Mouse (Mus musculus): ENCODE results near the gene Uaca. TPM values are rescaled to one million over a fixed set of nuclear protein-coding genes. Genes with fewer than 3 reads are reported as not detected.

Uaca gene
- polyA plus RNA-seq (2015; fragmentation: Nextera tagmentation; extraction: Ambion mirVana) = 13.6 and 17.3 TPM in 2 replicates

DNA sequence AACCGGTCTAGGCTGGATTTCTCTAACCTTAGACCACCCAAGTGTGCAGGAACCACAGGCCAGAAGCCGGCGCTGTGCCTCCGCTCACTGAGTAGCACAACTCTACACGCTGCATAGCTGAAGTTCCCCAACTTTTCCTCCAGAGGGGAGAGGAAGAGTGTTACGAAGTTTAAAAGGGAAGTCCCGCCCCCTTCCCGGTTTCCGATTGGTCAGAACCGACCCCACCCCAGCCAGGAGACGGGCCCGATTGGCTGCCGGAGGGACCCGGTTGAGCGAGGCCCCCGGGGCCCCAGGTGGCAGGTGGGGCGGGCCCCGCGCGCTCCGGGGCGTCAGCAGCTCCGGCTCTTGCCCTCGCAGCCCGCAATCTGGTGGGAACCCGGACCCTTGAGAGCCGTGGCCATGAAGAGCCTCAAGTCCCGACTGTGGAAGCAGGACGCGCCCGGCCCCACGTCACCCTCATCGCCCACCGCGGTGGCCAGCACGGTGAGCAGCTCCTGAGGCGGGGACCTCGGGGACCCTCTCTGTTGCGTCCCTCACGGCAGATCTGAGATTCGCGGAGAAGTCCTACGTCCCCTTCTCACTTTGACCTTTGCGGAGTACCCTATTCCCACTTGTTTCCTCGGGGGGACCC is at the start of gene Uaca:
Gene Uaca (plus strand): TSS at position 333 of the 631 bp plus-strand sequence.
- H3K36me3 ChIP-seq (ENCODE audit: control insufficient read depth, insufficient read depth, low read length) = no peaks in the 10 kb centered on the region
- H3K9ac ChIP-seq (ENCODE audit: low read depth, low read length) = peak within 1 kb of the TSS; percentile 75
- ATAC-seq = peak; percentile 89
- H3K4me3 ChIP-seq (ENCODE audit: low read depth, low read length) = peak within 1 kb of the TSS; percentile 76
- H3K4me1 ChIP-seq (ENCODE audit: control insufficient read depth, insufficient read depth, low read length) = peaks cover 15% of the 10 kb centered on the region
- no peaks in the 10 kb centered on the region for H3K27me3 ChIP-seq (ENCODE audit: control insufficient read depth, insufficient read depth, low read depth, low read length)
- H3K4me2 ChIP-seq (ENCODE audit: low read length) = peak within 1 kb of the TSS; percentile 100
- no peaks in the 10 kb centered on the region for H3K9me3 ChIP-seq (replicated peaks; ENCODE audit: control insufficient read depth, low read length, poor library complexity, severe bottlenecking)
- under 1% methylated on average over 39 of the region's 45 CpGs for WGBS
- H3K27ac ChIP-seq (ENCODE audit: low read length) = 0 out of 2 replicates have a peak within 1 kb of the TSS, but pooled peaks have one; percentile 11

DNA sequence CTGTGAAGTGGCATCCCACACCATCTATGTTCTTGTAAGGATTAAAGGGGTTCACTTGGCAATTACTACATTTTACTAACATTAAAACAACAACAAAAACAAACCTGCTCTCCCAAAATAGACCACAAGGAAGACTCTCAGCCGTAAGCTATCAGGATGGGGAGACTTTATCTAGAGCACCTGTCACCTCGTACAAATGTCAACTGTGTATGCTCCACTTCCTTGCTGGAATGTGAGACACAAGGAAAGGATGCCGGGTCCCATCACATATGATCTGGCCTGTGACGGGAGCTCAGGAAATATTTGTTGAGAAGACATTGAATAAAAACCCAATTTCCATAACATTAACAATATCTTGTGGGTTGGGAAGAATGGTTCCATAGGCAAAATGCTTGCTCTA is 49.4 kb upstream of the Uaca start:
- Histone ChIP-seq H3K4me2 (ENCODE audit: low read length) (no peak overlapping the region), H3K4me3 (ENCODE audit: low read depth, low read length) (no peak overlapping the region), H3K27me3 (ENCODE audit: control insufficient read depth, insufficient read depth, low read depth, low read length) (no peaks in the 10 kb centered on the region), H3K9me3 (replicated peaks; ENCODE audit: control insufficient read depth, low read length, poor library complexity, severe bottlenecking) (no peaks in the 10 kb centered on the region), H3K4me1 (ENCODE audit: control insufficient read depth, insufficient read depth, low read length) (no peaks in the 10 kb centered on the region), H3K9ac (ENCODE audit: low read depth, low read length) (no peak overlapping the region), H3K27ac (ENCODE audit: low read length) (no peak overlapping the region), H3K36me3 (ENCODE audit: control insufficient read depth, insufficient read depth, low read length) (no peaks in the 10 kb centered on the region)
- WGBS = 56% methylated on average over 4 of the region's 4 CpGs
- ATAC-seq = no peak

DNA sequence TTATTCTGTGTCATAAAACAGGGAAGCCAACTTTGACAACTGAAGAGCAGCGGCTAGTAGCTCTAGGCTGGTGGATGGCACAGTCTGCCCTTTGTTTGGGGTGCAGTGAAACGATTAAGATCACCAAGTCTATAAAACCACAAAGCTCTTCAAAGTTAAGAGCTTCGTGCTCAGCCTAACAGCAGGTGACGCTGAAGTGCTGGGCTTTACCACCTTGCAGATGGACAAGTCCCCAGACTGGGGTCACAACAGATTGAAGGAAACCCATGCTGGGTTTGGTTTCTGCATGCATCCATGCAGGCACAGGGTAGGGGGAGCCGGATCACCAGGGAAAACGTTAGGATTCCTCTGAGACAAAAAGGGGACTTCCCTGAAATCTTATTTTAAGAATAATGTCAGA is 47.8 kb upstream of the Uaca start:
- no peaks in the 10 kb centered on the region for H3K4me1 ChIP-seq (ENCODE audit: control insufficient read depth, insufficient read depth, low read length)
- no peak overlapping the region for H3K4me3 ChIP-seq (ENCODE audit: low read depth, low read length)
- WGBS = 60% methylated on average over 6 of the region's 6 CpGs
- no peak for ATAC-seq
- no peaks in the 10 kb centered on the region for H3K9me3 ChIP-seq (replicated peaks; ENCODE audit: control insufficient read depth, low read length, poor library complexity, severe bottlenecking)
- no peaks in the 10 kb centered on the region for H3K36me3 ChIP-seq (ENCODE audit: control insufficient read depth, insufficient read depth, low read length)
- H3K27ac ChIP-seq (ENCODE audit: low read length) = no peak overlapping the region
- no peaks in the 10 kb centered on the region for H3K27me3 ChIP-seq (ENCODE audit: control insufficient read depth, insufficient read depth, low read depth, low read length)
- H3K4me2 ChIP-seq (ENCODE audit: low read length) = no peak overlapping the region
- no peak overlapping the region for H3K9ac ChIP-seq (ENCODE audit: low read depth, low read length)

DNA sequence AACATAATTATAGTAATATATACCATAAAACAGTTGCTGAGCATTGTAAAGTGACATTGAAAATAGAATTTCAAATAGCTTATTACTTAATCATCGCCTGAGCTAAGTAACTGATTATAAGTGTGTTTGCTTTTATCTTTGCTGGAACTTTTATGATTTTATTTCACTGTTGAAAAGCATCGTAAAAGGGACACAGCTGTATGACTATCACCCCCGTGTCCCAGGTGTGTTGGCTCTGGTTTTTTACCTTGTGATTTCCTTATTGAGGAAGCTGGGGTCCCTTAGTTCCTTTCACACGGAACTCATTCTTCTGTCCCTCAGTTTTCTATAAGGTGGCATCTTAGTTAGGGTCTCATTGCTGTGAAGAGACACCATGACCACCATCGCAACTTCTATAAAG is 46.7 kb upstream of the Uaca start:
- Histone ChIP-seq H3K4me2 (ENCODE audit: low read length) (no peak overlapping the region), H3K27ac (ENCODE audit: low read length) (no peak overlapping the region), H3K36me3 (ENCODE audit: control insufficient read depth, insufficient read depth, low read length) (no peaks in the 10 kb centered on the region), H3K4me3 (ENCODE audit: low read depth, low read length) (no peak overlapping the region), H3K9me3 (replicated peaks; ENCODE audit: control insufficient read depth, low read length, poor library complexity, severe bottlenecking) (no peaks in the 10 kb centered on the region), H3K4me1 (ENCODE audit: control insufficient read depth, insufficient read depth, low read length) (no peaks in the 10 kb centered on the region), H3K9ac (ENCODE audit: low read depth, low read length) (no peak overlapping the region), H3K27me3 (ENCODE audit: control insufficient read depth, insufficient read depth, low read depth, low read length) (no peaks in the 10 kb centered on the region)
- ATAC-seq = no peak
- WGBS = 92% methylated on average over 5 of the region's 5 CpGs

DNA sequence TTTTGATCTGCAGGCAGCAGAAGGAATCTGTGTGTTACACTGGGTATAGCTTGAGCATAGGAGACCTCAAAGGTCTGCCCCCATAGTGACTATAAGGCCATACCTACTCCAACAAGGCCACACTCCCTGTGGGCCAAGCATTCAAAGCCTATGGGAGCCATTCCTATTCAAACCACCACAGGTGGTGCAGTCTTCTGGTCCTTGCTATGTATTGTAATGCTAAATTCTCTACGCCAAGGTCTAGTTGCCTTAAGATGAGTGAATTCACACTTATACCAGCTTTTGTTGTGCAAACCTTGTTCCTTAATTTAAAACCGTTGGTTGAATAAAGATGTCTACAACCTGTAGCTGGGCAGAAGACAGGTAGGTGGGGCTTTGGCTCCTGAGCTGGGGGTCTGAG is 46.2 kb upstream of the Uaca start:
- no peak for ATAC-seq
- H3K36me3 ChIP-seq (ENCODE audit: control insufficient read depth, insufficient read depth, low read length) = no peaks in the 10 kb centered on the region
- WGBS = 73% methylated on average over 2 of the region's 2 CpGs
- H3K27ac ChIP-seq (ENCODE audit: low read length) = no peak overlapping the region
- no peaks in the 10 kb centered on the region for H3K27me3 ChIP-seq (ENCODE audit: control insufficient read depth, insufficient read depth, low read depth, low read length)
- H3K4me2 ChIP-seq (ENCODE audit: low read length) = no peak overlapping the region
- no peaks in the 10 kb centered on the region for H3K9me3 ChIP-seq (replicated peaks; ENCODE audit: control insufficient read depth, low read length, poor library complexity, severe bottlenecking)
- H3K4me3 ChIP-seq (ENCODE audit: low read depth, low read length) = no peak overlapping the region
- no peaks in the 10 kb centered on the region for H3K4me1 ChIP-seq (ENCODE audit: control insufficient read depth, insufficient read depth, low read length)
- no peak overlapping the region for H3K9ac ChIP-seq (ENCODE audit: low read depth, low read length)

DNA sequence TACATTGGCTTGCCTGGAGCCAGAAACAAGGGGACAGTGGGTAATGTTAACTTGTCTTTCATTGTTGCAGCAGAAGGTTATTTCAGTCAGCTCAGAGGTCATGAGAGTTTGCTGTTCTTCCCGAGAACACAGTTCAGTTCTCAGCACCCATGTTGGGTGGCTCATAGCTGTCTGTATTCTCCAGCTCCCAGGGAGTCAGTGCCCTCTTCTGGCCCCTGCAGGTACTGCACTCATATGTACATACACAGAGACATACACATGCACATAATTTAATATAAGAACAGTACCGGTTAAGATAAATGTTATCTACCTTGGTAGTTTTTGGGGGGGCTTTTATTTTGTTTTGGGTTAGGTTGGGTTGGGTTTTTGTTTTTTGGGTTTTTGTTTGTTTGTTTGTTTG is 45.2 kb upstream of the Uaca start:
- H3K27ac ChIP-seq (ENCODE audit: low read length) = no peak overlapping the region
- H3K36me3 ChIP-seq (ENCODE audit: control insufficient read depth, insufficient read depth, low read length) = no peaks in the 10 kb centered on the region
- no peak overlapping the region for H3K4me3 ChIP-seq (ENCODE audit: low read depth, low read length)
- H3K9ac ChIP-seq (ENCODE audit: low read depth, low read length) = no peak overlapping the region
- no peaks in the 10 kb centered on the region for H3K27me3 ChIP-seq (ENCODE audit: control insufficient read depth, insufficient read depth, low read depth, low read length)
- no peak for ATAC-seq
- WGBS = 95% methylated on average over 2 of the region's 2 CpGs
- no peaks in the 10 kb centered on the region for H3K9me3 ChIP-seq (replicated peaks; ENCODE audit: control insufficient read depth, low read length, poor library complexity, severe bottlenecking)
- H3K4me2 ChIP-seq (ENCODE audit: low read length) = no peak overlapping the region
- H3K4me1 ChIP-seq (ENCODE audit: control insufficient read depth, insufficient read depth, low read length) = no peaks in the 10 kb centered on the region

DNA sequence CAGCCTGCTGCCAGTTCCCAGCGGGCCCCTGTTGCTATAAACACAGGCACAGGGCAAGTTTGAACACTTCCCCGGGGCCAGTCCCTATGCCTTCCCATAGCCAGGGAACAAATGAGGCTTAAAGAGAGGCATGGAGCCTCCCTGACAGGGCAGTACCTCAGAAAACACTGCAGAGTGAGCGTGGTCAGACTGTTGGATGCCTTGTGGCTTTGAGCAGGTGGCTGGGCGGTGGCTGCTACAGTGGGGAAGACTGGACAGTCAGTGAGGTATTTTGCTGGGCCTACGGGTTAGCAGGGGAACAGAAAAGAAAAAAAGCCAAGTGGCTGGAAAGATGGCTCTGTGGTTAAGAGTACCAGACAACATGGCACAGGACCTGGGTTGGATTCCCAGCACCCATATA is 43.2 kb upstream of the Uaca start:
- H3K36me3 ChIP-seq (ENCODE audit: control insufficient read depth, insufficient read depth, low read length) = no peaks in the 10 kb centered on the region
- WGBS = 91% methylated on average over 5 of the region's 5 CpGs
- H3K27me3 ChIP-seq (ENCODE audit: control insufficient read depth, insufficient read depth, low read depth, low read length) = no peaks in the 10 kb centered on the region
- no peak for ATAC-seq
- no peaks in the 10 kb centered on the region for H3K4me1 ChIP-seq (ENCODE audit: control insufficient read depth, insufficient read depth, low read length)
- no peak overlapping the region for H3K4me3 ChIP-seq (ENCODE audit: low read depth, low read length)
- no peak overlapping the region for H3K27ac ChIP-seq (ENCODE audit: low read length)
- H3K9me3 ChIP-seq (replicated peaks; ENCODE audit: control insufficient read depth, low read length, poor library complexity, severe bottlenecking) = no peaks in the 10 kb centered on the region
- H3K4me2 ChIP-seq (ENCODE audit: low read length) = no peak overlapping the region
- H3K9ac ChIP-seq (ENCODE audit: low read depth, low read length) = no peak overlapping the region

DNA sequence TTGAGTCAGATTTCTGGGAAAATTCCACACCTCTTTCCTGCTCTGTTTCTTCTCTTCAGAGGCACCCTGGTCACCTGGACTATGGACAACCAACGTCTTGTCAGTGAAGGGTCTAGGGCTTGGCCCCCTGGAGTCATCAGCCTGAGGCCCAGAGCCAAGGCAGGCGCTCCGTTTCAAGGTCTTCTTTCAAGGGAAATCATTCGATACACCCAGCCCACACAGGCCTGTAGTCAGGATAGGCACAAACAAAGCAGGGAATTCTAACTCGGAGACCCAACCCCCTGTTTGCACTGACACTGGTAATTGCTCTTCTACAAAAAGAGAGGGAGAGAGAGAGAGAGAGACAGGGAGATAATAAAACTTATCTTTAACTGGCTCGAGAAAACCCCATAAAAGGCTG is 42.4 kb upstream of the Uaca start:
- no peak for ATAC-seq
- Histone ChIP-seq H3K27me3 (ENCODE audit: control insufficient read depth, insufficient read depth, low read depth, low read length) (no peaks in the 10 kb centered on the region), H3K9ac (ENCODE audit: low read depth, low read length) (no peak overlapping the region), H3K36me3 (ENCODE audit: control insufficient read depth, insufficient read depth, low read length) (no peaks in the 10 kb centered on the region), H3K4me1 (ENCODE audit: control insufficient read depth, insufficient read depth, low read length) (no peaks in the 10 kb centered on the region), H3K4me2 (ENCODE audit: low read length) (no peak overlapping the region), H3K4me3 (ENCODE audit: low read depth, low read length) (no peak overlapping the region), H3K9me3 (replicated peaks; ENCODE audit: control insufficient read depth, low read length, poor library complexity, severe bottlenecking) (no peaks in the 10 kb centered on the region), H3K27ac (ENCODE audit: low read length) (no peak overlapping the region)
- WGBS = 79% methylated on average over 6 of the region's 6 CpGs

DNA sequence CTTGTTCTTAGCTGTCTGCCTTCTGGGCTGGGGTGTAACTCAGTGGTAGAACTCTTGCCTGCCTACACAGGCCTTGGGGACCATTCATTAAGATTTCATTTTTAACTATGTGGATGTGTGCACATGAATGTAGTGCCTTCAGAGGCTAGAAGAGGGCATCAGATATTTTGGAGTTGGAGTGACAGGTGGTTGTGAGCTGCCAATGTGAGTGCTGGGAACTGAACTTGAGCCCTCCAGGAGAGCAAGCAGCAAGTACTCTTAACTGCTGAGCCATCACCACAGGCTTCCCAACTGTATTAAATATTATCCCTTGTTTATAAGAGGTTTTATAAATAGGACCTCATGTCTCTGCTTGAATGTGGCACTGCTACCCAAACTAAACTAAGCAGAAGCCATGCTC is 41.7 kb upstream of the Uaca start:
- Histone ChIP-seq H3K9ac (ENCODE audit: low read depth, low read length) (no peak overlapping the region), H3K9me3 (replicated peaks; ENCODE audit: control insufficient read depth, low read length, poor library complexity, severe bottlenecking) (no peaks in the 10 kb centered on the region), H3K4me2 (ENCODE audit: low read length) (no peak overlapping the region), H3K4me3 (ENCODE audit: low read depth, low read length) (no peak overlapping the region), H3K27me3 (ENCODE audit: control insufficient read depth, insufficient read depth, low read depth, low read length) (no peaks in the 10 kb centered on the region), H3K4me1 (ENCODE audit: control insufficient read depth, insufficient read depth, low read length) (no peaks in the 10 kb centered on the region), H3K27ac (ENCODE audit: low read length) (no peak overlapping the region), H3K36me3 (ENCODE audit: control insufficient read depth, insufficient read depth, low read length) (no peaks in the 10 kb centered on the region)
- ATAC-seq = no peak

Measured in midbrain, embryonic 16.5 days (tissue).